Mouse (Mus musculus): ENCODE measurements at regions not wholly inside any gene's neighbourhood (a gene's known extent, or its start where the extent isn't known, plus 50 kb on each side); places are given as distances from the start of the nearest gene placed in this dataset.

DNA sequence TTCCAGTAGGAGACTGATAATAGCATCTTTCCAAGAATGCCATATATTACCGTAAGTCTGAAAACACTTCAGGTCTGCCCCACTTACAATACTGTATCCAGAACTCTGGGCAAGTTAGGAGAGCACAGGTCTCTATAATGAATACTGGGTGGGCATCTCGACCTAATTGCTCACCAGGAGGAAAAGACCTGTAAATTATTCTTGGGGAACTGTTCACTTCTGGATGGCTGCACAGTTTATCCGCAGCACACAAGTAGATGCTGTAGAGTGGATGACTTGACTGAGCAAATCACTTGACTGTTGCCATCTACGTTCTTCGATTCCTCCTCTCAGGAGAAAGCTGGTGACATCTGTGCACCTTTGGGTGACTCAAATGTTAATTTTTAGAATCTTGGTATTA, 159.8 kb downstream of the Rpl36a-ps1 start:
- no peak for DNase-seq (ENCODE audit: low read depth, low spot score)

DNA sequence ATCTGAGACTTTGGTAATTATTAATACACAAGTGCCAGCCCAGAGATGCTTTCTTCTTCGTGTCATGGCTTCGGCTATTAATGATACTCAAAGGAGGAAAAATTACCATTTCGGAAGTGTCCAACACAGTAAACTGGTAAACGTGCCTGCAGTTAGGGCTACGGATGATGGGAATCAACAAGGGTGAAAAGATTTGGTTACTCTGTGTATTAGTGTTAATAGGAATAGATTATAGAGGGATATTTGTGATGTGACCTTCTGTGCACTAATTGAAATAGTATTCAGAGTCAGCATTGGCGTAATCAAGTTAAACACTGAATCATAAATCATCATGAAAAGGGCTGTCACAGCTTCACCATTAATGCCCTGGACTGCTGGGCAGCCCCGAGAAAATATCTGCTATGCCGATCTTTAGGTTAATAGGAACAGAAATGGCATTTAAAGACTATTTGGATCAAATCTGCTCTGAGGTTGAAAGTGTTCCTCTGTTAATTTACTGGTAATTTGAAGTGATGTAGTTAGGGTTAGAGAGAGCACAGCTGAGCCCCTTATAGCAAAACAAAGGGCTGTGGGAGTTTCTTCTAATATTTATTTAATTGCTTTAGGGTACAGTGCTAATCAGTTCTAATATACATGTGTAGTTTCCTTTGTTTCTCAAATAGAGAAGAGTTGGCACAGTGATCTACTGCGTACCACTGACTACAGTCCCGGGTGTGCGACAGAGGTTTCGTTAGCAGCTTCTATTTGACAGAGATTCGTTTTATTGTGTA, 160.7 kb downstream of the Rpl36a-ps1 start:
- no peak for DNase-seq (ENCODE audit: low read depth, low spot score)

GRCm38 (mm10) chr14:98832401-98832800, 161.7 kb downstream of the Rpl36a-ps1 start:
- DNase-seq (ENCODE audit: low read depth, low spot score): no peak

DNA sequence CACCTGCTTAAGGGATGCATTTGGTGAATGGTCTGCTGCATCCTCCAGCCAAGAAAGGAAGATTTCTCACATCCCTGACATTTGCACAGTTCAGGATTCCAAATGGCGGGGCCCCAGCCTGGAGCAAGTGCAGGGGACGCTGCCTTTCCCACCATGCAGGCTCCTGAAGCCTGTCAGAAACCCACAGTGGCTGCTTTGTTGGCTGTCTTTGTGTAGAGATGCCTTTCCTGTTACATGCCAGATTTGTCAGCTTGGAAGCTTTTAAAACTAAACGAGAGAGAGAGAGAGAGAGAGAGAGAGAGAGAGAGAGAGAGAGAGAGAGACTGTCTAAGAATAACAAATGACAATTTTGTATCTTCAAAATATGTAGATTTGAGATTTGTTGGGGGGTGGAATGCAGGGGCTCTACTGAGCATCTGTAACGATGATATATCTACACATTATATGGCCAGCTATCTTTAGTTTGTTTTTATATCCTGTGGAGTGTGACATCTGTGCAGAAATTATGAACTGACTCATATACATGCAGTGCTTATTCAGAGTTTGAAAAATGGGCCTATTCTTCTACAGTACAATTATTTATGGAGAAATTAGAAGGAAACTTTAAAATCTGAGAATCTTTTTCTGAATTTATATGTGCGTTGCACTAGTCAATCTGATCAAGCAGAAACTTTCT, 164.0 kb downstream of the Rpl36a-ps1 start:
- no peak for DNase-seq (ENCODE audit: low read depth, low spot score)

- no peak for DNase-seq (ENCODE audit: low read depth, low spot score)
Measured at GRCm38 (mm10) chr14:98827490-98827889, 166.6 kb downstream of the Rpl36a-ps1 start.

DNA sequence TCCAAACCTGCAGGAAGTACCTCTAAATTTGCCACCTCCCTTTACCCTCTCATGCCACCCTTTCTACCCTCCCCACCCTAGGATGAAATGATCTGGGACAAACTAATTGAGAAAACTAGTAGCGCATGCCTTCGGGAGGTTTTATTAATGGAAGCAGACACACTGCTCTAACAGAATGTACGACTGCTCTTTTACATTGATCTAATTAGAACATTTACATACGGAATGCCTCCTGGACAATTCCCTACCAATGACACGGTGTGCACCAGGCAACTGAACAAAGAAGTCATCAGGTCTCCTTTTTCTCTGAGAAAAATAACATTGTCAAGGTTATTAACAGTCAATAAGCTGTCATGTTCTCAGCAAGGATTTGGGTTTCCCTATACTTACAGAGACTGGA, 180.5 kb downstream of the Rpl36a-ps1 start:
- DNase-seq (ENCODE audit: low read depth, low spot score): no peak

GRCm38 (mm10) chr14:98810259-98811042, 183.7 kb downstream of the Rpl36a-ps1 start:
- DNase-seq (ENCODE audit: low read depth, low spot score): peak; percentile 63

- no peak for DNase-seq (ENCODE audit: low read depth, low spot score)
Measured at GRCm38 (mm10) chr14:98808117-98808516, 186.0 kb downstream of the Rpl36a-ps1 start.

- DNase-seq (ENCODE audit: low read depth, low spot score): no peak
Measured at GRCm38 (mm10) chr14:98805066-98805465, 189.1 kb downstream of the Rpl36a-ps1 start.

- no peak for DNase-seq (ENCODE audit: low read depth, low spot score)
Measured at GRCm38 (mm10) chr14:98801293-98801692, 192.8 kb downstream of the Rpl36a-ps1 start.

GRCm38 (mm10) chr14:98791970-98792369, 202.1 kb downstream of the Rpl36a-ps1 start:
- DNase-seq (ENCODE audit: low read depth, low spot score): no peak

DNA sequence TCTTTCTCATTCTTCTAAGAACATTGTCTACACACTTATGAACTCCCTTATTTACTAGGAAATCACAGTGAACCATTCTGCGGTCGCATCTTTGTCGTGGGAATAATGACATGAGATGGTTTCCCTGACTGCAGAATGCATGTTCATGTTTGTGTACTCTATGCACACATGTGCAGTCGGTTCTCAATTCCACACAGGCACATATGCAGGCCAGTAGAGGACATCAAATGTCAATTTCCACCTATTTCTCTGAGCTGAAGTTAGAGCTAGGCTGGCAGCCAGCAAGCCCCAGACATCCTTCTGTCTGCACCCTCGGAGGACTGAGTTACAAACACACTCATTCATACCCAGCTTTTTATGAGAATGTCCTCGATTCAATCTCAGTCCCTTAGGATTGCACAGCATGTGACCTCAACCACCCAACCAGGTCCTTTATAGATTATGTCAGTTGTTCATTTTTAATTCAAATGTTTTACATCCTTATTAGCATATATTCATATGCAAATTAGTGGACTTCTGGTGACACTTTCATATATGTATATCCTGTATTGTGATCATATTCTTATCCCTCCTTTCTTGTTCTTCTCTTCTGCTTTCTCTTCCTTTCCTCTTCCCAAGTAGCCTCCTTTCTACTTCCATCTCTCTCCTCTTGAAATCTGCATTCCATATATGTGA, 202.7 kb downstream of the Rpl36a-ps1 start:
- DNase-seq (ENCODE audit: low read depth, low spot score): no peak

- DNase-seq (ENCODE audit: low read depth, low spot score): no peak
Measured at GRCm38 (mm10) chr14:98789794-98790193, 204.3 kb downstream of the Rpl36a-ps1 start.

DNA sequence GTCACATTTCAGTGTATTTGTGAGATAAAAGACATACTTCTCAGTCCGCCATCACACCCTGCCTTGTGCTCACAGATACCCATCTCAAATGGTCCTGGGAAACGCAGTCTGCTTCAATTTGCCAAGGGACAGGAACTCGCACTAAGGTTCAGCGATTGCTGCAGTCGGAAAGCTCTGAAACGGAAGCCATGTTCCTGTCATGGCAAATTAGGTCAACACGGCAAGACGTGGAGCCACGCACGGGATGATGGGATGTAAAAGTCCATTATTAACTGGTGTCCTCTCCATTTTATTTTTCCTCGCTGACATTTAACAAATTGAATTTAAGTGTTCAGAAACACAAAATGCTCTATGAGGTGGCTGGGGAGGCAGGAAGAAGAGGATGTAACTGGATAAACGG, 212.4 kb downstream of the Rpl36a-ps1 start:
- DNase-seq (ENCODE audit: low read depth, low spot score): no peak

- DNase-seq (ENCODE audit: low read depth, low spot score): no peak
Measured at GRCm38 (mm10) chr14:98772080-98772479, 222.0 kb downstream of the Rpl36a-ps1 start.

GRCm38 (mm10) chr14:98768845-98769244, 225.3 kb downstream of the Rpl36a-ps1 start:
- no peak for DNase-seq (ENCODE audit: low read depth, low spot score)

DNA sequence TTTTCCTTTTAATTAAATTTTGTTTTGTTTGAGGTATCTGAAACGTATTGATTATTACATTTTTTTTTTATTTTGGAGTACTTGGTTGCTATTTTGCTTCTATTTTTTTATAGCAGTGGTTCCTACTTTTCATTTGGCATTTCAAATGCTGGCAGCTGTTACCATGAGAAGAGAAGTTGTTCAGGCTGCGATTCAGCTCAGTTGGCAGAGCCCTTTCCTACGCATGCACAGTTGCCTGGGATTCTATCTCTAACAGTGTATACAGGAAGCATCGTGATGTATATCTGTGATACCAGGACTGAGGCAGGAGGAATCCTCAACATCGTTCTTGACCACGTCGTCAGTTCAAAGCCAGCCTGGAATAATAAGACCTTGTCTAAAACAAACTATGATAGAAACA, 226.6 kb downstream of the Rpl36a-ps1 start:
- DNase-seq (ENCODE audit: low read depth, low spot score): peak; percentile 14

DNA sequence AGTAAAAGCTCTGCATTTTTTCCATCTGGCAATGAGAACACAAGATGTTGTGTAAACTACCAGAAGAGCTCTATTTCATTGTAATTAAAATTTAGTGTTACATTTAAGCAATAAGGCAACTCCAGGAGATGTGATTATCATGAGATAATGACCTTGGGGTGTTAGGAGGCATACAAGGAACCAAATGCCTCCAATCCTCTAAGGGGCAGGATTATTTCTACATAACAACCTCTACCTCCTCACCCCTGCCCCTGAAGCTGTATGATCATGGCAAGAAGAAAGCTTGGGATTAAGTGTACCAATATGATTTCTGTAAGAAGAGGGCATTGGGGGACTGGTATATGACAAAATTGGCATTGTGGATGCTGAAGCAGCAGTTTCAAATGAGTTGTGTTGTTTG, 228.8 kb downstream of the Rpl36a-ps1 start:
- no peak for DNase-seq (ENCODE audit: low read depth, low spot score)

GRCm38 (mm10) chr14:98750766-98751165, 243.4 kb downstream of the Rpl36a-ps1 start:
- no peak for DNase-seq (ENCODE audit: low read depth, low spot score)

- DNase-seq (ENCODE audit: low read depth, low spot score): no peak
Measured at GRCm38 (mm10) chr14:98749086-98750027, 244.8 kb downstream of the Rpl36a-ps1 start.

All from brain, embryonic 18.5 days (tissue).